14 mouse cellular contexts compared by ENCODE assay signal in genomic region chr14:56313969-56314368, GRCm38 (mm10). TPM values are rescaled to one million over a fixed set of nuclear protein-coding genes. Genes with fewer than 3 reads are reported as not detected.
DNase-seq lines count a peak whose midpoint lies in the region.
"Had no signal": no experiment of that assay in that cellular context is flagged by ENCODE, and none has a peak within 500 bp of the region (broad histone marks: within the 10 kb centered on the region; RNA-seq: fewer than 3 reads in every experiment).

No protein-coding gene starts in this region.

- H3K9me3 ChIP-seq in heart, embryonic 10.5 days, result no peaks in the 10 kb centered on the region
- H3K9me3 ChIP-seq: embryonic facial prominence, embryonic 10.5 days; hindbrain, embryonic 15.5 days had no signal

- H3K4me1 ChIP-seq in heart, embryonic 10.5 days, result no peaks in the 10 kb centered on the region
- H3K4me1 ChIP-seq: embryonic facial prominence, embryonic 10.5 days; hindbrain, embryonic 15.5 days had no signal

- H3K4me3 ChIP-seq in heart, embryonic 10.5 days, result no peak overlapping the region
- H3K4me3 ChIP-seq: embryonic facial prominence, embryonic 10.5 days; hindbrain, embryonic 15.5 days had no signal

- H3K36me3 ChIP-seq in heart, embryonic 10.5 days, result no peaks in the 10 kb centered on the region
- H3K36me3 ChIP-seq: embryonic facial prominence, embryonic 10.5 days; hindbrain, embryonic 15.5 days had no signal

- H3K27me3 ChIP-seq in heart, embryonic 10.5 days (ENCODE audit: insufficient read depth, poor library complexity, severe bottlenecking), result no peaks in the 10 kb centered on the region
- H3K27me3 ChIP-seq: hindbrain, embryonic 15.5 days had no signal

- whole genome bisulfite sequencing in heart, embryonic 10.5 days, result 88% methylated on average over 9 of the region's 9 CpGs

- intact Hi-C loops in heart, postnatal 14 days (cut with DNase I), result loop anchor here (2.0 kb wide), 1 partner anchor 85 kb away; no protein-coding TSS in a partner anchor

- peak; percentile 18 to 19 for DNase-seq in heart, postnatal 14 days
- no peak for DNase-seq in heart, embryonic 10.5 days (ENCODE audit: low spot score)
- peak; percentile 41 for DNase-seq in urinary bladder, postnatal 14 days (ENCODE audit: low spot score)
- DNase-seq in urinary bladder, adult 18-20 months (ENCODE audit: low spot score in 2 of 2), result no peak
- peak; percentile 9 for DNase-seq in kidney, adult 9 months
- no peak for DNase-seq in embryo, embryonic 11 days
- DNase-seq in MN1 (ENCODE audit: low spot score), result no peak
- DNase-seq in spleen, adult 12 weeks (ENCODE audit: low spot score), result no peak

- H3K27ac ChIP-seq in heart, embryonic 10.5 days, result no peak overlapping the region
- H3K27ac ChIP-seq: embryonic facial prominence, embryonic 10.5 days; hindbrain, embryonic 15.5 days had no signal

RNA-seq across cellular contexts. Expression of gene Atp12a, which starts 50.9 kb away (rescaled TPM):
- total RNA-seq in heart, postnatal 14 days (2021), result not detected
- polyA plus RNA-seq in heart, embryonic 10.5 days (2016; fragmentation: Nextera tagmentation; extraction: Ambion mirVana), result not detected in 2 replicates
- total RNA-seq: gastrocnemius, adult 8-10 months; monocyte, adult 5-6 weeks had no signal
- polyA plus RNA-seq: embryonic facial prominence, embryonic 10.5 days; spleen, adult 2 months had no signal

RNA-seq across cellular contexts. Expression of gene Gzmb, which starts 51.9 kb away (rescaled TPM):
- total RNA-seq in heart, postnatal 14 days (2021), result not detected
- 0.09 TPM in 1 of 2 replicates, not detected in the other for polyA plus RNA-seq in heart, embryonic 10.5 days (2016; fragmentation: Nextera tagmentation; extraction: Ambion mirVana)
- total RNA-seq: gastrocnemius, adult 8-10 months had no signal
- polyA plus RNA-seq: embryonic facial prominence, embryonic 10.5 days; hindbrain, embryonic 15.5 days; limb, embryonic 11.5 days had no signal

Comparison
In these comparisons a context has a peak if more than half of its experiments do, and no peak if none do; other contexts are left out.
1. DNase-seq: peak in heart, postnatal 14 days (2 of 2), urinary bladder, postnatal 14 days (single experiment) and kidney, adult 9 months (single experiment); none in heart, embryonic 10.5 days (single experiment), urinary bladder, adult 18-20 months (0 of 2), embryo, embryonic 11 days (single experiment), MN1 (single experiment) and spleen, adult 12 weeks (single experiment).